Mouse (Mus musculus) erythroid progenitor cell, adult 5-6 weeks (primary cell): ENCODE measurements around the gene Zic1. TPM values are rescaled to one million over a fixed set of nuclear protein-coding genes. Genes with fewer than 3 reads are reported as not detected.

Source experiments
- ATAC-seq: replicated peaks from 2 replicates; pipeline ENCODE4 v1.8.0; 2016; ENCODE audit warnings: moderate number of reproducible peaks, mild to moderate bottlenecking, moderate TSS enrichment, inconsistent platforms; ENCODE audit not compliant: poor library complexity, low FRiP score, severe bottlenecking
- total RNA-seq, 2 experiments: library from RNA; stranded (forward) in 1 of 2; stranded (reverse) in 1 of 2; fragments of 150-400 nt in 1 of 2; fragments of 186-747, 209-891 nt in 1 of 2; gene quantifications; 2 replicates each; pipeline versions ENCODE4 v1.2.3 to v1.2.4; 2015 to 2017; ENCODE audit warnings: low replicate concordance in 2 of 2

The Zic1 gene
- not detected in 2 replicates for total RNA-seq (2015; ENCODE audit: low replicate concordance)
- total RNA-seq (2017; ENCODE audit: low replicate concordance), result not detected in 2 replicates

- ATAC-seq, result no peak
Observed at GRCm38 (mm10) chr9:91365664-91366063, at the start of gene Zic1. TSS of gene Zic1 (minus strand) at chr9:91365810.

GRCm38 (mm10) chr9:91414007-91414661 is 48.5 kb upstream of the Zic1 start:
- no peak for ATAC-seq

- ATAC-seq, result no peak
Observed at GRCm38 (mm10) chr9:91409771-91410170, 44.2 kb upstream of the Zic1 start.

- no peak for ATAC-seq
Observed at GRCm38 (mm10) chr9:91406258-91406763, 40.7 kb upstream of the Zic1 start.

- no peak for ATAC-seq
Observed at GRCm38 (mm10) chr9:91405753-91406178, 40.2 kb upstream of the Zic1 start.

- no peak for ATAC-seq
Observed at GRCm38 (mm10) chr9:91404905-91405752, 39.5 kb upstream of the Zic1 start.

- ATAC-seq, result no peak
Observed at GRCm38 (mm10) chr9:91404229-91404628, 38.6 kb upstream of the Zic1 start.

GRCm38 (mm10) chr9:91401471-91401870 is 35.9 kb upstream of the Zic1 start:
- ATAC-seq, result no peak

- no peak for ATAC-seq
Observed at GRCm38 (mm10) chr9:91400482-91401093, 35.0 kb upstream of the Zic1 start.

- ATAC-seq, result no peak
Observed at GRCm38 (mm10) chr9:91399976-91400375, 34.4 kb upstream of the Zic1 start.

GRCm38 (mm10) chr9:91395066-91395772 is 29.6 kb upstream of the Zic1 start:
- ATAC-seq, result no peak

GRCm38 (mm10) chr9:91394211-91394646 is 28.6 kb upstream of the Zic1 start:
- ATAC-seq, result no peak

GRCm38 (mm10) chr9:91393376-91394068 is 27.9 kb upstream of the Zic1 start:
- no peak for ATAC-seq

GRCm38 (mm10) chr9:91388173-91388572 is 22.6 kb upstream of the Zic1 start:
- ATAC-seq, result no peak

GRCm38 (mm10) chr9:91387740-91388080 is 22.1 kb upstream of the Zic1 start:
- ATAC-seq, result no peak

GRCm38 (mm10) chr9:91386891-91387739 is 21.5 kb upstream of the Zic1 start:
- ATAC-seq, result no peak

- ATAC-seq, result no peak
Observed at GRCm38 (mm10) chr9:91386502-91386890, 20.9 kb upstream of the Zic1 start.
